Mouse (Mus musculus): ENCODE results near the gene Ntm. TPM values are rescaled to one million over a fixed set of nuclear protein-coding genes. Genes with fewer than 3 reads are reported as not detected.

Gene Ntm
- polyA plus RNA-seq, 1 experiment from 2014 or later, result 264 TPM

GRCm38 (mm10) chr9:29407954-29408353 is 555.0 kb downstream of the Ntm start:
- no peak overlapping the region for H3K4me2 ChIP-seq (ENCODE audit: low read length)
- no peaks in the 10 kb centered on the region for H3K9me3 ChIP-seq (ENCODE audit: control insufficient read depth, low read length)
- no peaks in the 10 kb centered on the region for H3K36me3 ChIP-seq (ENCODE audit: control insufficient read depth, insufficient read depth, low read length)

GRCm38 (mm10) chr9:29406973-29407372 is 556.0 kb downstream of the Ntm start:
- Histone ChIP-seq H3K4me2 (ENCODE audit: low read length) (no peak overlapping the region), H3K27me3 (replicated peaks; ENCODE audit: control insufficient read depth, insufficient read depth, low read length) (no peaks in the 10 kb centered on the region), H3K4me3 (ENCODE audit: low read length) (no peak overlapping the region), H3K27ac (ENCODE audit: low read depth, low read length) (no peak overlapping the region), H3K36me3 (ENCODE audit: control insufficient read depth, insufficient read depth, low read length) (no peaks in the 10 kb centered on the region), H3K9me3 (ENCODE audit: control insufficient read depth, low read length) (no peaks in the 10 kb centered on the region), H3K9ac (ENCODE audit: low read depth, low read length) (no peak overlapping the region), H3K4me1 (ENCODE audit: control insufficient read depth, insufficient read depth, low read depth, low read length) (no peaks in the 10 kb centered on the region; the same call in 1 of the 2 replicates)
- WGBS, result 91% methylated on average over 2 of the region's 2 CpGs
- no peak for ATAC-seq

More at GRCm38 (mm10) chr9:29407954-29408353, 555.0 kb downstream of the Ntm start:
- no peak overlapping the region for H3K4me3 ChIP-seq (ENCODE audit: low read length)
- no peak for ATAC-seq
- no peak overlapping the region for H3K27ac ChIP-seq (ENCODE audit: low read depth, low read length)
- H3K9ac ChIP-seq (ENCODE audit: low read depth, low read length), result no peak overlapping the region
- no peaks in the 10 kb centered on the region for H3K27me3 ChIP-seq (replicated peaks; ENCODE audit: control insufficient read depth, insufficient read depth, low read length)
- peaks cover 4% of the 10 kb centered on the region for H3K4me1 ChIP-seq (ENCODE audit: control insufficient read depth, insufficient read depth, low read depth, low read length)

- Histone ChIP-seq H3K36me3 (ENCODE audit: control insufficient read depth, insufficient read depth, low read length) (no peaks in the 10 kb centered on the region), H3K9me3 (ENCODE audit: control insufficient read depth, low read length) (no peaks in the 10 kb centered on the region), H3K9ac (ENCODE audit: low read depth, low read length) (no peak overlapping the region), H3K4me3 (ENCODE audit: low read length) (no peak overlapping the region), H3K4me2 (ENCODE audit: low read length) (no peak overlapping the region), H3K27me3 (replicated peaks; ENCODE audit: control insufficient read depth, insufficient read depth, low read length) (no peaks in the 10 kb centered on the region), H3K4me1 (ENCODE audit: control insufficient read depth, insufficient read depth, low read depth, low read length) (no peaks in the 10 kb centered on the region; the same call in 1 of the 2 replicates), H3K27ac (ENCODE audit: low read depth, low read length) (no peak overlapping the region)
- no peak for ATAC-seq
- WGBS, result 93% methylated on average over 1 of the region's 1 CpGs
Measured at GRCm38 (mm10) chr9:29406046-29406445, 556.9 kb downstream of the Ntm start.

GRCm38 (mm10) chr9:29400151-29400550 is 562.8 kb downstream of the Ntm start:
- no peak overlapping the region for H3K4me2 ChIP-seq (ENCODE audit: low read length)
- no peaks in the 10 kb centered on the region for H3K27me3 ChIP-seq (replicated peaks; ENCODE audit: control insufficient read depth, insufficient read depth, low read length)
- no peak overlapping the region for H3K9ac ChIP-seq (ENCODE audit: low read depth, low read length)
- no peak overlapping the region for H3K27ac ChIP-seq (ENCODE audit: low read depth, low read length)
- no peaks in the 10 kb centered on the region for H3K36me3 ChIP-seq (ENCODE audit: control insufficient read depth, insufficient read depth, low read length)
- H3K4me1 ChIP-seq (ENCODE audit: control insufficient read depth, insufficient read depth, low read depth, low read length), result no peaks in the 10 kb centered on the region
- no peak for ATAC-seq
- no peaks in the 10 kb centered on the region for H3K9me3 ChIP-seq (ENCODE audit: control insufficient read depth, low read length)
- no peak overlapping the region for H3K4me3 ChIP-seq (ENCODE audit: low read length)
- WGBS, result 80% methylated on average over 8 of the region's 8 CpGs

GRCm38 (mm10) chr9:29396101-29396500 is 566.8 kb downstream of the Ntm start:
- no peak for ATAC-seq
- no peak overlapping the region for H3K4me3 ChIP-seq (ENCODE audit: low read length)
- H3K4me1 ChIP-seq (ENCODE audit: control insufficient read depth, insufficient read depth, low read depth, low read length), result peaks cover 3% of the 10 kb centered on the region; the same call in 1 of the 2 replicates
- no peaks in the 10 kb centered on the region for H3K36me3 ChIP-seq (ENCODE audit: control insufficient read depth, insufficient read depth, low read length)
- H3K4me2 ChIP-seq (ENCODE audit: low read length), result no peak overlapping the region
- H3K27me3 ChIP-seq (replicated peaks; ENCODE audit: control insufficient read depth, insufficient read depth, low read length), result no peaks in the 10 kb centered on the region
- H3K9me3 ChIP-seq (ENCODE audit: control insufficient read depth, low read length), result no peaks in the 10 kb centered on the region
- 89% methylated on average over 5 of the region's 5 CpGs for WGBS
- H3K27ac ChIP-seq (ENCODE audit: low read depth, low read length), result no peak overlapping the region
- no peak overlapping the region for H3K9ac ChIP-seq (ENCODE audit: low read depth, low read length)

- no peak overlapping the region for H3K4me3 ChIP-seq (ENCODE audit: low read length)
- ATAC-seq, result no peak
- WGBS, result 92% methylated on average over 4 of the region's 4 CpGs
- no peaks in the 10 kb centered on the region for H3K27me3 ChIP-seq (replicated peaks; ENCODE audit: control insufficient read depth, insufficient read depth, low read length)
- H3K9me3 ChIP-seq (ENCODE audit: control insufficient read depth, low read length), result no peaks in the 10 kb centered on the region
- no peak overlapping the region for H3K9ac ChIP-seq (ENCODE audit: low read depth, low read length)
- H3K4me1 ChIP-seq (ENCODE audit: control insufficient read depth, insufficient read depth, low read depth, low read length), result peaks cover 16% of the 10 kb centered on the region
- no peak overlapping the region for H3K27ac ChIP-seq (ENCODE audit: low read depth, low read length)
- no peak overlapping the region for H3K4me2 ChIP-seq (ENCODE audit: low read length)
- no peaks in the 10 kb centered on the region for H3K36me3 ChIP-seq (ENCODE audit: control insufficient read depth, insufficient read depth, low read length)
Measured at GRCm38 (mm10) chr9:29393136-29393535, 569.8 kb downstream of the Ntm start.

GRCm38 (mm10) chr9:29390796-29391517 is 572.0 kb downstream of the Ntm start:
- Histone ChIP-seq H3K36me3 (ENCODE audit: control insufficient read depth, insufficient read depth, low read length) (no peaks in the 10 kb centered on the region), H3K4me2 (ENCODE audit: low read length) (no peak overlapping the region), H3K27me3 (replicated peaks; ENCODE audit: control insufficient read depth, insufficient read depth, low read length) (no peaks in the 10 kb centered on the region), H3K4me1 (ENCODE audit: control insufficient read depth, insufficient read depth, low read depth, low read length) (peaks cover 18% of the 10 kb centered on the region), H3K9ac (ENCODE audit: low read depth, low read length) (no peak overlapping the region), H3K4me3 (ENCODE audit: low read length) (no peak overlapping the region), H3K9me3 (ENCODE audit: control insufficient read depth, low read length) (no peaks in the 10 kb centered on the region), H3K27ac (ENCODE audit: low read depth, low read length) (peak overlapping the region; percentile 17; the same call in 1 of the 2 replicates)
- WGBS, result 52% methylated on average over 11 of the region's 11 CpGs
- ATAC-seq, result peak; percentile 86

- Histone ChIP-seq H3K9me3 (ENCODE audit: control insufficient read depth, low read length) (no peaks in the 10 kb centered on the region), H3K27ac (ENCODE audit: low read depth, low read length) (no peak overlapping the region), H3K27me3 (replicated peaks; ENCODE audit: control insufficient read depth, insufficient read depth, low read length) (no peaks in the 10 kb centered on the region), H3K9ac (ENCODE audit: low read depth, low read length) (no peak overlapping the region), H3K4me1 (ENCODE audit: control insufficient read depth, insufficient read depth, low read depth, low read length) (peaks cover 18% of the 10 kb centered on the region), H3K4me2 (ENCODE audit: low read length) (no peak overlapping the region), H3K36me3 (ENCODE audit: control insufficient read depth, insufficient read depth, low read length) (no peaks in the 10 kb centered on the region), H3K4me3 (ENCODE audit: low read length) (no peak overlapping the region)
- WGBS, result 54% methylated on average over 7 of the region's 7 CpGs
- no peak for ATAC-seq
Measured at GRCm38 (mm10) chr9:29389224-29389623, 573.7 kb downstream of the Ntm start.

- Histone ChIP-seq H3K9me3 (ENCODE audit: control insufficient read depth, low read length) (no peaks in the 10 kb centered on the region), H3K4me3 (ENCODE audit: low read length) (no peak overlapping the region), H3K9ac (ENCODE audit: low read depth, low read length) (no peak overlapping the region), H3K4me1 (ENCODE audit: control insufficient read depth, insufficient read depth, low read depth, low read length) (peaks cover 18% of the 10 kb centered on the region), H3K27me3 (replicated peaks; ENCODE audit: control insufficient read depth, insufficient read depth, low read length) (no peaks in the 10 kb centered on the region), H3K36me3 (ENCODE audit: control insufficient read depth, insufficient read depth, low read length) (no peaks in the 10 kb centered on the region), H3K27ac (ENCODE audit: low read depth, low read length) (no peak overlapping the region), H3K4me2 (ENCODE audit: low read length) (no peak overlapping the region)
- WGBS, result 61% methylated on average over 4 of the region's 4 CpGs
- no peak for ATAC-seq
Measured at GRCm38 (mm10) chr9:29387136-29387535, 575.8 kb downstream of the Ntm start.
